Mouse (Mus musculus) spleen, adult 2 months (tissue): ENCODE measurements at regions not wholly inside any gene's neighbourhood (a gene's known extent, or its start where the extent isn't known, plus 50 kb on each side); places are given as distances from the start of the nearest gene placed in this dataset.

Experiments used
- CTCF ChIP-seq: fragments of 200-500 bp; IDR thresholded peaks from 2 replicates; pipeline ENCODE4 v1.5.1; 2011; ENCODE audit warnings: mild to moderate bottlenecking, inconsistent platforms; ENCODE audit not compliant: insufficient read depth, insufficient read length, insufficient replicate concordance; ENCODE audit errors: extremely low read depth
- POLR2A ChIP-seq: fragments of 200-500 bp; IDR thresholded peaks from 2 replicates; pipeline ENCODE4 v1.6.1; 2011; ENCODE audit warnings: low read depth, low read length, inconsistent platforms

- no peak for TF ChIP-seq CTCF
- TF ChIP-seq POLR2A, result no peak
These were observed 138.8 kb upstream of the Gpc5 start for GRCm38 (mm10) chr14:114953070-114953665.
